ENCODE assay signal across 8 mouse cellular contexts in genomic region chr7:83891433-83892332, GRCm38 (mm10). TPM values are rescaled to one million over a fixed set of nuclear protein-coding genes. Genes with fewer than 3 reads are reported as not detected.
A peak's percentile ranks its signal among the peaks of the same experiment; 100 is the strongest.
DNase-seq lines count a peak whose midpoint lies in the region; ATAC-seq lines count a peak whose summit lies in the region.

No protein-coding gene starts in this region.

- whole genome bisulfite sequencing in forebrain, embryonic 14.5 days = 2% methylated on average over 43 of the region's 44 CpGs
- 3% methylated on average over 43 of the region's 44 CpGs for WGBS in neural tube, embryonic 15.5 days

- peak overlapping the region; percentile 87 for H3K4me2 ChIP-seq in forebrain, embryonic 14.5 days (ENCODE audit: low read length)
- peak overlapping the region; percentile 86 for H3K4me2 ChIP-seq in neural tube, embryonic 15.5 days

- H3K27me3 ChIP-seq in forebrain, embryonic 14.5 days (replicated peaks; ENCODE audit: control insufficient read depth, insufficient read depth, low read length) = no peaks in the 10 kb centered on the region
- no peaks in the 10 kb centered on the region for H3K27me3 ChIP-seq in neural tube, embryonic 15.5 days (replicated peaks)

- peak; percentile 96 for ATAC-seq in forebrain, embryonic 14.5 days
- ATAC-seq in neural tube, embryonic 15.5 days (ENCODE audit: low FRiP score) = peak; percentile 97

- H3K4me1 ChIP-seq in forebrain, embryonic 14.5 days (ENCODE audit: control insufficient read depth, insufficient read depth, low read length) = peaks cover 20% of the 10 kb centered on the region
- peaks cover 29% of the 10 kb centered on the region for H3K4me1 ChIP-seq in neural tube, embryonic 15.5 days

- H3K9ac ChIP-seq in forebrain, embryonic 14.5 days (ENCODE audit: low read length) = peak overlapping the region; percentile 67
- H3K9ac ChIP-seq in neural tube, embryonic 15.5 days (replicated peaks) = peak overlapping the region; percentile 76

- no peaks in the 10 kb centered on the region for H3K9me3 ChIP-seq in forebrain, embryonic 14.5 days (replicated peaks; ENCODE audit: control insufficient read depth, low read length)
- H3K9me3 ChIP-seq in neural tube, embryonic 15.5 days (replicated peaks) = no peaks in the 10 kb centered on the region

- H3K4me3 ChIP-seq in forebrain, embryonic 14.5 days (ENCODE audit: low read depth, low read length) = peak overlapping the region; percentile 64
- peak overlapping the region; percentile 81 for H3K4me3 ChIP-seq in neural tube, embryonic 15.5 days (replicated peaks)

- intact Hi-C loops in heart, postnatal 14 days (cut with DNase I) = no loop called here

- H3K36me3 ChIP-seq in forebrain, embryonic 14.5 days (ENCODE audit: control insufficient read depth, insufficient read depth, low read length) = peaks cover 20% of the 10 kb centered on the region
- H3K36me3 ChIP-seq in neural tube, embryonic 15.5 days = peaks cover 11% of the 10 kb centered on the region

- peak overlapping the region; percentile 83 for H3K27ac ChIP-seq in forebrain, embryonic 14.5 days (ENCODE audit: low read depth, low read length)
- peak overlapping the region; percentile 89 for H3K27ac ChIP-seq in neural tube, embryonic 15.5 days (replicated peaks)

- peak; percentile 100 for DNase-seq in ES-CJ7 (ENCODE audit: low read depth, low spot score)
- DNase-seq in cerebellum, adult 11 months = peak; percentile 96
- peak; percentile 97 for DNase-seq in forebrain, embryonic 14.5 days (ENCODE audit: low spot score)
- peak; percentile 99 to 100 for DNase-seq in heart, postnatal 14 days
- DNase-seq in layer of hippocampus, adult 11-12 months (ENCODE audit: low spot score) = peak; percentile 98
- peak; percentile 100 for DNase-seq in lung, adult 18-20 months
- peak; percentile 100 for DNase-seq in testis, postnatal 14 days (ENCODE audit: low spot score)

RNA-seq across cellular contexts. Expression of gene Mesd, which starts 7.4 kb away (rescaled TPM):
- polyA plus RNA-seq in forebrain, embryonic 14.5 days (2014; fragmentation: Nextera tagmentation; extraction: Ambion mirVana) = 56.2 and 62.8 TPM in 2 replicates
- 10 to 100 TPM; 41.6 to 47.7 TPM for total RNA-seq in heart, postnatal 14 days (2021)
- 61.6 and 75.5 TPM in 2 replicates for polyA plus RNA-seq in neural tube, embryonic 15.5 days (2015; fragmentation: Nextera tagmentation; extraction: Ambion mirVana)

RNA-seq across cellular contexts. Expression of gene Tlnrd1, which starts 7.6 kb away (rescaled TPM):
- polyA plus RNA-seq in forebrain, embryonic 14.5 days (2014; fragmentation: Nextera tagmentation; extraction: Ambion mirVana) = 7.3 and 7.6 TPM in 2 replicates
- 10 to 100 TPM; 13.5 to 14.9 TPM for total RNA-seq in heart, postnatal 14 days (2021)
- 10.9 TPM in 2 replicates for polyA plus RNA-seq in neural tube, embryonic 15.5 days (2015; fragmentation: Nextera tagmentation; extraction: Ambion mirVana)

Comparison
In these comparisons a context has a peak if more than half of its experiments do, and no peak if none do; other contexts are left out.
1. Peak in every context shown above with its lines: DNase-seq, ATAC-seq, H3K4me3 ChIP-seq and H3K27ac ChIP-seq.